Mouse (Mus musculus) E14TG2a.4 (cell line): ENCODE data around the gene Maats1.
A peak's percentile ranks its signal among the peaks of the same experiment; 100 is the strongest.

Experiments
- H3K27me3 ChIP-seq: 2 replicates; pipeline ENCODE4 v1.6.1; 2014; ENCODE audit warnings: low read length, control low read depth; ENCODE audit not compliant: insufficient read depth
- H3K36me3 ChIP-seq: 2 replicates; pipeline ENCODE4 v1.6.1; 2014; ENCODE audit warnings: low read length, control low read depth; ENCODE audit not compliant: insufficient read depth
- H3K4me1 ChIP-seq: replicated peaks from 2 replicates; pipeline ENCODE4 v1.6.1; 2014; ENCODE audit warnings: low read depth, low read length, control low read depth
- H3K4me3 ChIP-seq: replicated peaks from 2 replicates; pipeline ENCODE4 v1.5.1; 2014; ENCODE audit warnings: mild to moderate bottlenecking, low read length
- H3K9me3 ChIP-seq: 2 replicates; pipeline ENCODE4 v1.6.1; 2014; ENCODE audit warnings: low read length, control low read depth
- CTCF ChIP-seq: conservative IDR thresholded peaks from 2 replicates; pipeline ENCODE4 v1.5.1; 2014; ENCODE audit warnings: low read length
- NANOG ChIP-seq: IDR thresholded peaks from 2 replicates; pipeline ENCODE4 v1.6.1; 2014; ENCODE audit warnings: borderline replicate concordance, low read length, mixed read lengths
- POU5F1 ChIP-seq: IDR thresholded peaks from 2 replicates; pipeline ENCODE4 v1.6.1; 2014; ENCODE audit warnings: low read length, borderline replicate concordance

Maats1 gene

GRCm38 (mm10) chr16:38341396-38342324, at the start of gene Maats1:
Gene Maats1, minus strand, starts transcription at chr16:38342143.
- no peak for TF ChIP-seq CTCF
- TF ChIP-seq NANOG: no peak
- TF ChIP-seq POU5F1: no peak
- no peaks in the 10 kb centered on the region for H3K36me3 ChIP-seq
- H3K9me3 ChIP-seq: no peaks in the 10 kb centered on the region
- H3K4me1 ChIP-seq: peaks cover 21% of the 10 kb centered on the region
- peak within 1 kb of the TSS; percentile 75 for H3K4me3 ChIP-seq
- no peaks in the 10 kb centered on the region for H3K27me3 ChIP-seq

DNA sequence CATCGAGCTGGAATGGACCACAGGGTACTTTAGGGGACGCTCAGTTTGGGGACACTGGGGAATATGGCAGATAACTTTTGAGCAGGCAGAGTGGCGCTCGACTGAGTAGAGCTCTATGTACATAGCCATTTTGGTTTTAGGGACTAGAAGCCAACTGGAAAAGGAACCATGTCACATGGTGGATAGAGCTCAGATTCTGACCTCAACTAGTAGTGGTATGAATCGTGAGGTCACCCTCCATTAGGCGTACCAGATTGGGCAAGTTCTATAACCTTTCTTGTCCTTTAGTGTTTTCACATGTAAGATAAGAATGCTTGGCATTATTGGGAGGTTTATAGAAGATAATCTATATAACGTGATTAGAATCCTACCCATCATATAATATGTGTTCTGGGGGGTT, 48.4 kb upstream of the Maats1 start:
- no peaks in the 10 kb centered on the region for H3K9me3 ChIP-seq
- peaks cover 19% of the 10 kb centered on the region for H3K4me1 ChIP-seq
- no peaks in the 10 kb centered on the region for H3K36me3 ChIP-seq
- H3K27me3 ChIP-seq: peaks cover 4% of the 10 kb centered on the region; the same call in 1 of the 2 replicates
- TF ChIP-seq CTCF: no peak
- TF ChIP-seq NANOG: no peak
- TF ChIP-seq POU5F1: no peak
- no peak overlapping the region for H3K4me3 ChIP-seq

DNA sequence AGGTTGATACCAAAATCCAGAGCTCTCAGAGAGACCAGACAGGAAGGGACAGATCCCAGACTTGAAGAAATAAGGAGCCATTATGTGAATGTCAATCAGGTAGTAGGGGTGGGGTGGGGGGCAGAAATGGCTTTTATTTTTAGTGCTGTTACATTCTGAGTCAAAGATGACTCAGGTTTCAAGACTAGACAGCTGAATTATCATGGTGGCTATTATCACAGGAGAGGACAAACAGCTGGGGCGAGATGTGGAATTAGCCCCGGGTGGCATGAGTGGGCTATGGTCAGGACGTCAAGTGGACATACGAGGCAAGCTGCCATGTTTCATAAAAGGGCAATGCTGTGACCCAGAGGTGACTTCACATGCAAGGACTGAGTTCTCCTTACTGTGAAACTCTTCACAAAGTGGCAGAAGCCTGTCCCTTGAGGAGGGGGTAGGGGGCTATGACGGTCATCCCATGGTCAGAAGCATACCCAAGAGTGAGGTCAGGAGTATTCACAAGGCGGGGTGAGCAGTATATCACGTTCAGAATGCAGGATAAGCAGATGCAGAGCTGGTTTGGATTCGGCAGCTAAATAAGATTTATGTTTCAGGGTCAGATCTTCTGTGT, 47.4 kb upstream of the Maats1 start:
- no peaks in the 10 kb centered on the region for H3K9me3 ChIP-seq
- no peaks in the 10 kb centered on the region for H3K36me3 ChIP-seq
- H3K27me3 ChIP-seq: peaks cover 4% of the 10 kb centered on the region; the same call in 1 of the 2 replicates
- TF ChIP-seq CTCF (no peak), POU5F1 (no peak), NANOG (no peak)
- H3K4me3 ChIP-seq: no peak overlapping the region
- H3K4me1 ChIP-seq: peaks cover 19% of the 10 kb centered on the region

- H3K27me3 ChIP-seq: no peaks in the 10 kb centered on the region; the same call in 1 of the 2 replicates
- TF ChIP-seq CTCF (no peak), NANOG (no peak), POU5F1 (no peak)
- peaks cover 16% of the 10 kb centered on the region for H3K4me1 ChIP-seq
- H3K4me3 ChIP-seq: no peak overlapping the region
- no peaks in the 10 kb centered on the region for H3K9me3 ChIP-seq
- H3K36me3 ChIP-seq: no peaks in the 10 kb centered on the region
Observed at GRCm38 (mm10) chr16:38388757-38389156, 46.8 kb upstream of the Maats1 start.

- Histone ChIP-seq H3K4me3 (no peak overlapping the region), H3K27me3 (no peaks in the 10 kb centered on the region; the same call in 1 of the 2 replicates), H3K9me3 (no peaks in the 10 kb centered on the region), H3K36me3 (no peaks in the 10 kb centered on the region), H3K4me1 (peaks cover 13% of the 10 kb centered on the region)
- no peak for TF ChIP-seq POU5F1
- TF ChIP-seq CTCF: no peak
- TF ChIP-seq NANOG: no peak
Observed at GRCm38 (mm10) chr16:38387389-38387788, 45.4 kb upstream of the Maats1 start.

DNA sequence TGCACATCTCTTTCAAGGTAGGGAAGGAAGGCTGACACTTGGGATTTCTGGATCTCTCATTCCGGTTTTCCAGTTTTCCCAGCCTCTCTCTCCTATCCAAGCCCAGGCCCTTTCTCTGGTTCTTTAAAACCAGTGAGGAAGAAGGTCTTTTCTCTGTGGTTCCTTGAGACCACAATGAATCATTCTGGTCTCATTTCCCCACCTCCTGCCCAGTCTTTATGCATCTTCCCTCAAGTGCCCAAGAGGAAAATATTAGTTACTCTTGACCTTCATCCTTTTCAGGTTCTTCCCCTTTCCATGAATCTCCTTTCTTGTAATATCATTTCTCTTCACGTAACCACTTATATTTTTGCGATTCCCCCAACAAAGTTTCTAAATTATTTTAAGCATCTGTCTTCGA, 43.8 kb upstream of the Maats1 start:
- H3K36me3 ChIP-seq: no peaks in the 10 kb centered on the region
- H3K9me3 ChIP-seq: no peaks in the 10 kb centered on the region
- no peaks in the 10 kb centered on the region; the same call in 1 of the 2 replicates for H3K27me3 ChIP-seq
- peaks cover 7% of the 10 kb centered on the region for H3K4me1 ChIP-seq
- TF ChIP-seq NANOG (no peak), CTCF (no peak), POU5F1 (no peak)
- no peak overlapping the region for H3K4me3 ChIP-seq

DNA sequence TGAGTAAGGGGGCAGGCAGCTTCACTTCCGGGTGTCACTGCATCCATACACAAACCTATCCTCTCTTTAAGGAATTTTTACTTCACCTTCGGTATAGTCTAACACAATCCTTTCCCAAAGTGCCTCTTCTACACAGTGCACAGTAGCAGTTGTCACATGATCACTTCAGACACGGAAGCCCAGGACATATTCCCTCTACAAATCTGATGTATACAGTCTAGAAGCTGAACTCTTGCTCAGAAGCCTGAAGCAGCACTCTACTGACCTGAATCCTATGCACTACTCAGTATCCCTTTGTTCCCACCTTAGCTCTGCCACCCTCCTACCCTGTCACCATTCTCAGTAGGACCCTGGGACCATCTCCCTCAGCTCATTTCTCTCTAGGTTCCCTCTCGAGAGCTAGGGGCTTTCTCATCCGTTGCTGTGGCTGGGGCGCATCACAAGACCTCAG, 43.3 kb upstream of the Maats1 start:
- Histone ChIP-seq H3K36me3 (no peaks in the 10 kb centered on the region), H3K9me3 (no peaks in the 10 kb centered on the region), H3K4me3 (no peak overlapping the region), H3K4me1 (peaks cover 7% of the 10 kb centered on the region), H3K27me3 (no peaks in the 10 kb centered on the region)
- TF ChIP-seq NANOG (no peak), POU5F1 (no peak), CTCF (no peak)

DNA sequence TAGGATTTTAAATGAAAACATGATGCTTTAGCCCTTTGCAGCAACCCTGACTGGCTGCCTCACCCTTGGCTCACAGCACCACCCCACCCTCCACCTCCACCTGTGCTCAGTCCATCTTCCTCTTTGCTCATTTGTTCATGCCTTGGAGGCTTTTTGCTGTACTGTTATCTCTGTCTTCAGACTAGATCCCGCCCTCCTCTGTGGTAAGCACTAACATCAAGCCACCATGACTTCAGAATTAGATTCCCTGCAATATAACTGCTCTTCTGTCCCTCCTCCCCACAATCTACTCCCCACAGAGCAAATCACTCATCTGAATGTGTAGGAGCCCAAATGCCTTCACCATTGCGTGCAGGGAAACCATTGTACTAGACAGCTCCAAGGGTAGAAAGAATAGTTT, 41.7 kb upstream of the Maats1 start:
- Histone ChIP-seq H3K4me1 (peaks cover 7% of the 10 kb centered on the region), H3K4me3 (no peak overlapping the region), H3K36me3 (no peaks in the 10 kb centered on the region), H3K27me3 (peaks cover 2% of the 10 kb centered on the region), H3K9me3 (no peaks in the 10 kb centered on the region)
- TF ChIP-seq NANOG: no peak
